Mouse (Mus musculus) CH12.LX (cell line): Measurements from ENCODE around the gene Mctp2. TPM values are rescaled to one million over a fixed set of nuclear protein-coding genes. Genes with fewer than 3 reads are reported as not detected.

Source experiments
- DNase-seq: peaks from one replicate; pipeline ENCODE4 v3.0.0-alpha.2; 2013; ENCODE audit errors: extremely low read depth
- H3K27ac ChIP-seq: 2 replicates; pipeline ENCODE4 v1.5.1; 2012; ENCODE audit warnings: low read depth, mild to moderate bottlenecking, control low read depth, moderate library complexity; ENCODE audit not compliant: insufficient read depth
- H3K27me3 ChIP-seq: replicated peaks from 2 replicates; pipeline ENCODE3; 2012; ENCODE audit warnings: inconsistent platforms
- H3K36me3 ChIP-seq, 2 experiments: replicated peaks in 1 of 2; 2 replicates each; pipeline versions ENCODE3 to v1.6.1; 2012; ENCODE audit warnings: inconsistent platforms in 1 of 2, low read length in 1 of 2, mild to moderate bottlenecking in 1 of 2, mixed read lengths in 1 of 2, moderate library complexity in 1 of 2; ENCODE audit not compliant: control insufficient read depth in 1 of 2, insufficient read depth in 1 of 2
- H3K4me1 ChIP-seq, 2 experiments: 2 replicates each; pipeline ENCODE4 v1.6.1; 2012; ENCODE audit warnings: inconsistent platforms in 1 of 2, moderate library complexity in 1 of 2; ENCODE audit not compliant: insufficient read depth in 2 of 2, control insufficient read depth in 1 of 2
- H3K4me2 ChIP-seq: 2 replicates; pipeline ENCODE4 v1.6.1; 2012; ENCODE audit warnings: low read depth, mild to moderate bottlenecking, control low read depth; ENCODE audit not compliant: poor library complexity, insufficient read depth, severe bottlenecking
- H3K4me3 ChIP-seq, 3 experiments: fragments of 150-350 bp in 1 of 3; sonication (generic) in 1 of 3; replicated peaks in 1 of 3; 2 replicates each; pipeline versions ENCODE3 to v1.5.1; 2011 to 2012; ENCODE audit warnings: low read depth in 2 of 3, low read length in 2 of 3, mild to moderate bottlenecking in 2 of 3, moderate library complexity in 2 of 3, control low read depth in 1 of 3, improper control_type of control experiment in 1 of 3, inconsistent platforms in 1 of 3, mixed read lengths in 1 of 3; ENCODE audit not compliant: poor library complexity in 1 of 3
- H3K79me2 ChIP-seq: replicated peaks from 2 replicates; pipeline ENCODE4 v1.6.1; 2012; ENCODE audit warnings: mild to moderate bottlenecking, moderate library complexity; ENCODE audit not compliant: control insufficient read depth, poor library complexity, insufficient read depth, severe bottlenecking; ENCODE audit errors: extremely low read depth
- H3K9ac ChIP-seq: 2 replicates; pipeline ENCODE4 v1.6.1; 2012; ENCODE audit warnings: low read depth, mild to moderate bottlenecking, control low read depth, moderate library complexity; ENCODE audit not compliant: insufficient read depth
- H3K9me3 ChIP-seq: replicated peaks from 2 replicates; pipeline ENCODE3; 2012; ENCODE audit warnings: low read length, inconsistent platforms, mixed read lengths
- BHLHE40 ChIP-seq: IDR thresholded peaks from 2 replicates; pipeline ENCODE4 v1.6.1; 2011; ENCODE audit warnings: mild to moderate bottlenecking, low read depth, low read length, improper control_type of control experiment
- CHD1 ChIP-seq: IDR thresholded peaks from 2 replicates; pipeline ENCODE4 v1.6.1; 2012; ENCODE audit warnings: low read depth, low read length, improper control_type of control experiment, inconsistent platforms
- CTCF ChIP-seq, 2 experiments: IDR thresholded peaks in 1 of 2; conservative IDR thresholded peaks in 1 of 2; 2 replicates each; pipeline ENCODE4 v1.5.1; 2011 to 2012; ENCODE audit warnings: low read depth in 2 of 2, low read length in 2 of 2, improper control_type of control experiment in 1 of 2, inconsistent platforms in 1 of 2, mild to moderate bottlenecking in 1 of 2, moderate library complexity in 1 of 2
- EP300 ChIP-seq: IDR thresholded peaks from 2 replicates; pipeline ENCODE4 v1.6.1; 2011; ENCODE audit warnings: low read length, improper control_type of control experiment
- ETS1 ChIP-seq: conservative IDR thresholded peaks from 2 replicates; pipeline ENCODE4 v1.6.1; 2012; ENCODE audit warnings: low read depth, mild to moderate bottlenecking, inconsistent platforms, low read length, improper control_type of control experiment, moderate library complexity
- HCFC1 ChIP-seq: IDR thresholded peaks from 2 replicates; pipeline ENCODE4 v1.6.1; 2012; ENCODE audit warnings: low read depth, mild to moderate bottlenecking, inconsistent platforms, low read length, improper control_type of control experiment
- JUN ChIP-seq: IDR thresholded peaks from 2 replicates; pipeline ENCODE4 v1.6.1; 2011; ENCODE audit warnings: low read depth, mild to moderate bottlenecking, low read length, improper control_type of control experiment, moderate library complexity; ENCODE audit not compliant: insufficient read depth
- MAX ChIP-seq: IDR thresholded peaks from 2 replicates; pipeline ENCODE4 v1.6.1; 2011; ENCODE audit warnings: low read length, improper control_type of control experiment
- MXI1 ChIP-seq: IDR thresholded peaks from 2 replicates; pipeline ENCODE4 v1.6.1; 2011; ENCODE audit warnings: mild to moderate bottlenecking, low read depth, low read length, improper control_type of control experiment
- MYC ChIP-seq: IDR thresholded peaks from 2 replicates; pipeline ENCODE4 v1.6.1; 2011; ENCODE audit warnings: low read depth, mild to moderate bottlenecking, improper control_type of control experiment, low read length
- NRF1 ChIP-seq: IDR thresholded peaks from 2 replicates; pipeline ENCODE4 v1.6.1; 2014; ENCODE audit warnings: low read depth, mild to moderate bottlenecking, inconsistent platforms, low read length, improper control_type of control experiment, moderate library complexity
- PAX5 ChIP-seq: IDR thresholded peaks from 2 replicates; pipeline ENCODE4 v1.6.1; 2012; ENCODE audit warnings: low read length, inconsistent platforms, mixed read lengths
- POLR2A ChIP-seq: IDR thresholded peaks from 2 replicates; pipeline ENCODE4 v1.6.1; 2011; ENCODE audit warnings: low read depth, mild to moderate bottlenecking, improper control_type of control experiment, low read length
- POLR2AphosphoS2 ChIP-seq: IDR thresholded peaks from 2 replicates; pipeline ENCODE4 v1.6.1; 2011; ENCODE audit warnings: low read depth, low read length, improper control_type of control experiment
- RAD21 ChIP-seq: IDR thresholded peaks from 2 replicates; pipeline ENCODE4 v1.6.1; 2011; ENCODE audit warnings: low read depth, mild to moderate bottlenecking, low read length, improper control_type of control experiment, moderate library complexity
- SIN3A ChIP-seq: IDR thresholded peaks from 2 replicates; pipeline ENCODE4 v1.6.1; 2012; ENCODE audit warnings: low read length, improper control_type of control experiment, inconsistent platforms
- SMC3 ChIP-seq: IDR thresholded peaks from 2 replicates; pipeline ENCODE4 v1.6.1; 2011; ENCODE audit warnings: low read depth, low read length, improper control_type of control experiment
- TBP ChIP-seq: conservative IDR thresholded peaks from 2 replicates; pipeline ENCODE4 v1.6.1; 2011; ENCODE audit warnings: low read depth, low read length, improper control_type of control experiment
- UBTF ChIP-seq: IDR thresholded peaks from 2 replicates; pipeline ENCODE4 v1.6.1; 2012; ENCODE audit warnings: low read depth, mild to moderate bottlenecking, inconsistent platforms, low read length, improper control_type of control experiment, moderate library complexity
- USF1 ChIP-seq: IDR thresholded peaks from 2 replicates; pipeline ENCODE4 v1.6.1; 2014; ENCODE audit warnings: low read depth, mild to moderate bottlenecking, inconsistent platforms, low read length, improper control_type of control experiment
- ZC3H11A ChIP-seq: IDR thresholded peaks from 2 replicates; pipeline ENCODE4 v1.6.1; 2012; ENCODE audit warnings: low read depth, mild to moderate bottlenecking, inconsistent platforms, low read length, improper control_type of control experiment
- ZKSCAN1 ChIP-seq: IDR thresholded peaks from 2 replicates; pipeline ENCODE4 v1.6.1; 2012; ENCODE audit warnings: low read depth, inconsistent platforms, low read length, improper control_type of control experiment, borderline replicate concordance
- ZMIZ1 ChIP-seq: IDR thresholded peaks from 2 replicates; pipeline ENCODE4 v1.6.1; 2012; ENCODE audit warnings: low read depth, mild to moderate bottlenecking, inconsistent platforms, low read length, improper control_type of control experiment
- ZNF384 ChIP-seq: IDR thresholded peaks from 2 replicates; pipeline ENCODE4 v1.6.1; 2012; ENCODE audit warnings: low read depth, low read length, improper control_type of control experiment, inconsistent platforms
- dilution Hi-C: fragments of 300-500 bp; cut with MboI; formaldehyde crosslinking; loops from 2 replicates; pipeline ENCODE4 v1.14.3; 2020; ENCODE audit warnings: low sequenced_read_pairs; ENCODE audit not compliant: extremely low pct_unique_long_range_greater_than_20kb, extremely low pct_ligation_motif_present
- in situ Hi-C: fragments of 300-500 bp; cut with MboI; formaldehyde crosslinking; loops from 3 replicates; pipeline ENCODE4 v1.14.3; 2019; ENCODE audit warnings: low sequenced_read_pairs, low pct_ligation_motif_present, low pct_unique_long_range_greater_than_20kb, mixed read lengths
- polyA plus RNA-seq: library from polyadenylated mRNA; unstranded; fragments of >175 nt; gene quantifications from 2 replicates; pipeline ENCODE4 v1.2.1, GENCODE M21; 2012; ENCODE audit warnings: low read depth; ENCODE audit not compliant: insufficient read length
- total RNA-seq, 2 experiments: library from RNA; depleted of rRNA; stranded (reverse); fragments of 300-350 nt in 1 of 2; fragments of >200 nt in 1 of 2; gene quantifications; 2 replicates each; pipeline ENCODE4 v1.2.3; 2012 to 2014

The Mctp2 gene
- total and polyA plus RNA-seq, 3 experiments = 0.23 to 0.48 (median 0.38) TPM

GRCm38 (mm10) chr7:72320906-72321305 is 14.5 kb upstream of the Mctp2 start:
- no peaks in the 10 kb centered on the region for H3K9me3 ChIP-seq
- no peaks in the 10 kb centered on the region for H3K27me3 ChIP-seq
- TF ChIP-seq ZMIZ1 = no peak
- TF ChIP-seq ZC3H11A = no peak
- TF ChIP-seq CTCF (conservative IDR thresholded peaks at IDR 0.05 in 1 of 2, IDR thresholded peaks at IDR 0.05 in 1 of 2; ENCODE audit: low read depth in 2 of 2, low read length in 2 of 2) = no peak
- no peak for TF ChIP-seq ETS1
- TF ChIP-seq POLR2A = no peak
- no peak for TF ChIP-seq SMC3
- TF ChIP-seq MYC = no peak
- TF ChIP-seq MAX = no peak
- no peak for TF ChIP-seq POLR2AphosphoS2
- TF ChIP-seq BHLHE40 = no peak
- TF ChIP-seq CHD1 = no peak
- no peak overlapping the region for H3K9ac ChIP-seq
- H3K36me3 ChIP-seq = no peaks in the 10 kb centered on the region
- no peak overlapping the region for H3K4me2 ChIP-seq
- peaks cover 0 to 2% of the 10 kb centered on the region in 2 experiments; a peak in 2 of 4 replicates for H3K4me1 ChIP-seq
- in situ Hi-C loops (no loop called here), dilution Hi-C loops (no loop called here)
- no peaks in the 10 kb centered on the region for H3K79me2 ChIP-seq
- DNase-seq = no peak
- H3K4me3 ChIP-seq = no peak overlapping the region
- no peak overlapping the region for H3K27ac ChIP-seq

- Histone ChIP-seq H3K9ac (no peak overlapping the region), H3K4me2 (no peak overlapping the region), H3K4me1 (no peaks in the 10 kb centered on the region), H3K27ac (no peak overlapping the region), H3K27me3 (no peaks in the 10 kb centered on the region), H3K9me3 (no peaks in the 10 kb centered on the region), H3K79me2 (no peaks in the 10 kb centered on the region), H3K4me3 (no peak overlapping the region), H3K36me3 (no peaks in the 10 kb centered on the region)
- dilution Hi-C loops (no loop called here), in situ Hi-C loops (no loop called here)
- no peak for TF ChIP-seq UBTF
- no peak for TF ChIP-seq ZC3H11A
- no peak for TF ChIP-seq ZMIZ1
- no peak for TF ChIP-seq MXI1
- no peak for TF ChIP-seq TBP
- TF ChIP-seq ZKSCAN1 = no peak
- TF ChIP-seq PAX5 = no peak
- no peak for TF ChIP-seq SIN3A
- TF ChIP-seq ETS1 = no peak
- no peak for TF ChIP-seq NRF1
- no peak for TF ChIP-seq RAD21
- TF ChIP-seq EP300 = no peak
- TF ChIP-seq USF1 = no peak
- no peak for TF ChIP-seq POLR2AphosphoS2
- no peak for TF ChIP-seq JUN
- no peak for TF ChIP-seq POLR2A
- no peak for TF ChIP-seq HCFC1
- no peak for TF ChIP-seq ZNF384
- no peak for DNase-seq
These were observed 14.0 kb upstream of the Mctp2 start for GRCm38 (mm10) chr7:72320441-72320840.
